Mouse (Mus musculus): ENCODE data around the gene Gpr85.

GRCm38 (mm10) chr6:13797389-13797788 is 42.4 kb downstream of the Gpr85 start:
- TF ChIP-seq CTCF (IDR thresholded peaks at IDR 0.05; ENCODE audit: extremely low read depth, insufficient read depth, low read length) (no peak), POLR2A (IDR thresholded peaks at IDR 0.05; ENCODE audit: extremely low read depth, insufficient read depth, low read length) (no peak)
